Comparison of ENCODE assay signal across 32 mouse cellular contexts in genomic region chr5:118598601-118599000, GRCm38 (mm10).
"Had no signal": no experiment of that assay in that cellular context is flagged by ENCODE, and none has a peak within 500 bp of the region (broad histone marks: within the 10 kb centered on the region; RNA-seq: fewer than 3 reads in every experiment).

No protein-coding gene starts in this region.

- H3K9ac ChIP-seq: limb, embryonic 12.5 days; limb, embryonic 13.5 days; limb, embryonic 15.5 days; liver, embryonic 12.5 days; liver, embryonic 13.5 days; liver, embryonic 14.5 days; liver, embryonic 15.5 days; liver, postnatal 0 days; lung, embryonic 14.5 days; lung, embryonic 15.5 days; midbrain, embryonic 12.5 days; midbrain, embryonic 13.5 days; midbrain, embryonic 15.5 days; neural tube, embryonic 12.5 days had no signal

- H3K4me2 ChIP-seq: limb, embryonic 12.5 days; limb, embryonic 13.5 days; limb, embryonic 15.5 days; liver, embryonic 11.5 days; liver, embryonic 12.5 days; liver, embryonic 13.5 days; liver, embryonic 15.5 days; lung, embryonic 14.5 days; lung, embryonic 15.5 days; midbrain, embryonic 11.5 days; midbrain, embryonic 12.5 days; midbrain, embryonic 13.5 days; midbrain, embryonic 15.5 days; neural tube, embryonic 12.5 days had no signal

- H3K36me3 ChIP-seq: limb, embryonic 15.5 days; lung, embryonic 15.5 days; midbrain, embryonic 10.5 days; midbrain, embryonic 12.5 days; midbrain, embryonic 13.5 days; midbrain, embryonic 15.5 days; neural tube, embryonic 12.5 days had no signal

- H3K27ac ChIP-seq: limb, embryonic 10.5 days; limb, embryonic 12.5 days; limb, embryonic 13.5 days; limb, embryonic 15.5 days; liver, embryonic 12.5 days; liver, embryonic 13.5 days; liver, embryonic 14.5 days; liver, embryonic 15.5 days; lung, embryonic 15.5 days; macrophage; midbrain, embryonic 10.5 days; midbrain, embryonic 12.5 days; midbrain, embryonic 13.5 days; midbrain, embryonic 15.5 days; neural tube, embryonic 12.5 days had no signal

- DNase-seq: left cerebral cortex, postnatal 4 days; liver; liver, embryonic 13.5 days; liver, postnatal 0 days; lung, adult 18-20 months; lung, adult 2 months; lung, embryonic 14.5 days; lung, postnatal 10 days; lung, postnatal 14 days; lung, postnatal 36 days; lung, postnatal 4 days; midbrain, embryonic 14.5 days had no signal

- ATAC-seq: liver, embryonic 12.5 days; liver, postnatal 0 days; lung, postnatal 0 days; midbrain, embryonic 13.5 days; midbrain, embryonic 15.5 days; midbrain, embryonic 16.5 days had no signal

- H3K4me3 ChIP-seq: limb, embryonic 10.5 days; limb, embryonic 12.5 days; limb, embryonic 13.5 days; limb, embryonic 15.5 days; liver, embryonic 12.5 days; liver, embryonic 13.5 days; liver, embryonic 15.5 days; lung, embryonic 15.5 days; megakaryocyte, embryonic 14.5 days; midbrain, embryonic 10.5 days; midbrain, embryonic 12.5 days; midbrain, embryonic 13.5 days; midbrain, embryonic 15.5 days; myocyte; neural tube, embryonic 12.5 days had no signal

- H3K27me3 ChIP-seq: limb, embryonic 12.5 days; limb, embryonic 13.5 days; limb, embryonic 15.5 days; liver, embryonic 12.5 days; liver, embryonic 13.5 days; liver, embryonic 15.5 days; lung, embryonic 15.5 days; megakaryocyte, embryonic 14.5 days; midbrain, embryonic 12.5 days; midbrain, embryonic 13.5 days; midbrain, embryonic 15.5 days; neural tube, embryonic 12.5 days had no signal

- H3K9me3 ChIP-seq: limb, embryonic 10.5 days; limb, embryonic 12.5 days; limb, embryonic 13.5 days; limb, embryonic 15.5 days; liver, embryonic 12.5 days; liver, embryonic 13.5 days; liver, embryonic 15.5 days; lung, embryonic 15.5 days; megakaryocyte, embryonic 14.5 days; midbrain, embryonic 10.5 days; midbrain, embryonic 12.5 days; midbrain, embryonic 13.5 days; midbrain, embryonic 15.5 days; neural tube, embryonic 12.5 days had no signal
